Mouse (Mus musculus) gastrocnemius, postnatal 25 days (tissue): ENCODE results near the gene Actn3. TPM values are rescaled to one million over a fixed set of nuclear protein-coding genes. Genes with fewer than 3 reads are reported as not detected.
"Not testable (repeated sequence)": the region's sequence is repeated elsewhere in the genome, so short reads cannot be mapped to it uniquely, and the experiment has no call there.

Experiments
- DNase-seq: peaks from one replicate; pipeline ENCODE4 v3.0.0; 2022
- total RNA-seq, 2 experiments: library from RNA; stranded (reverse); gene quantifications; 1 replicate in 1 of 2; 2 replicates in 1 of 2; pipeline ENCODE4 v1.2.3; 2021

Gene Actn3
- total RNA-seq, 2 experiments from 2014 or later: 7,181 to 7,860 TPM

DNA sequence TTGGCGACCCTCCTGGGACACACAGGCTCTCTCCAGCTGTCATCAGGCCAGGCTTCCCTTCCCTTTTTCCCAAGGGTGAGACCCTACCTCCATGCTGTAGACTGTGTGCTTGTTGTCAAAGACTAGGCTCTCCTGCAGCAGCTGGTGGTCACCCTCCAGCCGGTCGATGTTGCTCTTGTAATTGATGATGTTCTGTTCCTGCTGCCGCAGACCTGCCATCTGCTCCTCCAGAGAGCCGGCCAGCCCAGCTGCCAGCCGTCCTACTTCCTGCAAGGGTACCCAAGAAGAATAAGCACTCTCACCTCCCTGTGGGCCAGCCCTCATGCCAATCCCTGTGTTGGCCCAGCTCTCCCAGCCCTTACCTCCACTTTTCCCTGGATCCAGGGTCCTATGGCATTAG, 14.7 kb downstream of the Actn3 start:
- no peak for DNase-seq

DNA sequence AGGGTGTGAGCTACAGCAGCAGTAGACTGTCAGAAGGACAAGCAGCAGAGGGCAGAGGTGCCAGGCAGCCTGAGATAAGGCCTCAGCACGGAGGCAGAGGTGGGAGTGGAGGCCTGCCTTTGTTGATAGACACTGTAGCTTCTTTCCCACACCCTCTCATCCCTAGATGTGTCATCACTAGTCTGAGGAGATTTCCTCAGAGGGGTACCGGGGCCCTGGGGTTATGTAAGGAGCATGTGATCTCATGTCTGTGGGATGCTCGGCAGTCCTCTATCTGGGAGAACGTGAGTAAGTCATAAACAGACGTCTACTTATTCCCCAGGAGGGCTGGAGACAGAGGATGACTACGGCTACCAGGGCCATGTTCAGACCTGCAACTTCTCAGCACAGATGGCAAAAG, 18.6 kb downstream of the Actn3 start:
- no peak for DNase-seq

DNA sequence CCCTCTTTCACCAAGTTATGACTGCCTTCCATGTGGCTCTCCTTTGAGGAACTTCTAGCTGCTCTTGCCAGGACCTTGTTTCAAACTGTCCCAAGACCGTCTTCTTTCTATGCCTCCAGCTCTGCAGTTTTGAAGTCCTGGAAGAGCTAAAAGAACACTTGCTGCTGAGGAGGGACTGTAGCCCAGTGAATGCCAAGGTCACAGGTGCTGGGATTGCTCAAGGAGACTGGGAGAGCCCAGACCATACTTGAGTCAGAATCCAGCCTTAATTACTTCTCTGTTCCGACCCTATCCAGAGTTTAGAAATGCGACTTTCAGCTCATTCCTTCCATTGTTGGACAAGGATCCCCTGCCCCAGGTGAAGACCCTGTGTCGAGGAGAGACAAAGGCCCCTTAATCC, 21.8 kb downstream of the Actn3 start:
- no peak for DNase-seq

DNA sequence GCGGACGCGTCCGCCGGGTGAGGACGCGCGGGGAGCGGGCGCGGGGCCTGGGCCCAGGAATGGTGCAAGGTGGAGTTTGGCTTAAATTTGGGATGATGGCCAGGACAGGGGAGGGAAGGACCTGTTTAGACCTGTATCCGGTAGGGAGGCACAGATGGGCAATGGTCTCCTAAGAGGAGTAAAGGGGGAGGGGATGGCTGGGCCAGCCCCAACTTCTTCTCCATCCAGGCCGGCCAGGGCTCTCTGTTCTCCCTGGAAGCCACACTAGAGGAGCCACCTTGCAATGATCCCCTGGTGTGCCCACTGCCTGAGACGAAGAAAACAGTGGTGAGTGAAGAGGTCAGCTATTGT, 22.3 kb downstream of the Actn3 start:
- no peak for DNase-seq

DNA sequence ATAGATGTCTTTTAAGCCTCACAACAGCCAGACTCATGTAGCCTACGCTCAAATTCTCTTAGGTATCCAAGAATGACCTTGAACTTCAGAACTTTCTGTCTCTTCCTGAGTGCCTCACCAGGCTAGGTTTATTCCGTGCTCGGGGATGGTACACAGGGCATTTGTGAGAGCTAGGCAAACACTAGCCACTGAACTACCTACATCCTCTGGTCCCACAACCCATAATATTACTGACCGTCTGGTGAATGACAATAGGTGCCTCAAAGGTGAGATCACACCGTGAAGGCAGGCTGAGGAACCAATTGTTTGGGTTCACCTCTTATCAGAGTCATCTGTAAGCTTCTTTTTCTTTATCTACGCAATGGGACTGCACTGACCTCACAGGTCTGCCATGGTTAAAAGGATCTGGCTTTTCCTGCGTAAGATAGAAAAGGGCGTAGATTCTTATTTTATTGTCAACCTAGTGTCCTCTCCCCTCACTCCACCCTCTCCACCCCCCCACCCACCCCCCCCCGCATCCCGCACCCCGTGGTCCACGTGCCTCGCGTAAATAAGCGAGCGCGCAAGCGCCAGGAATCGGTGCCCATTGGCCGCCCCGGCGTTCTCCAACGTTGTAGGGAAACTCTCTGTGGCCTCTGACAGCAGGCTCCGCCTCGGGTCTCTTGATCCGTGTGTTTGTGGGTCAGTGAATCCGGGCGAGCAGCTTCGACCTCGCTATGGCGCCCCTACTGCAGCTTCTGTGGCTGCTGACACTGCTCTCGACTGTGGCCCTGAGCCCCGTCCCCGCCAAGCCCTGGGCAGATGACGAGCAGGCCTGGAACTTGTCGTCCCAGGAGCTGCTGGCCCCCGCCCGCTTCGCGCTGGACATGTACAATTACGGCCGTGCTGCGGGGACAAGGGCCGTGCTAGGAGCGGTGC, 22.9 kb downstream of the Actn3 start, which contains the start of gene Ctsf:
Gene Ctsf (plus strand): TSS at position 579 of the 918 bp plus-strand sequence.
- peak; percentile 93 for DNase-seq

DNA sequence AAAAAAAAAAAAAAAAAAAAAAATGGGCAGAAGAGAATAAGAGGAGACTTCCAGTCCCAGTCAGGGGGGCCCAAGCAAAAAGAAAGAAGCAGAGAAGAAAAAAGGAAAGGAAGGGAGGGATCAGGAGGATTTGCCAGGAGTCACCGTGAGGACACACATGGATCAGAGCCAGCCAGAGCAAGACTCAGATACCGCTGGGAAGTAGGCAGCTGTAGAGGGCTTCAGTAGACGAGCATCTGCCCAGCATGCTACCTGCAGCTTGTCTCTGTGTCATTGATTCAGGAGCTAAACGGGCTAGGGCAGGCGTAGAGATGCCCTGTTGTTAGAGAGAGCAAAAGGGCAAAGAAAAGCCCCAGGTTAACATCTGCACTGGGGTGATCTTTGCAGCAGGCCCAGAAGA, 27.4 kb downstream of the Actn3 start:
- no peak for DNase-seq

DNA sequence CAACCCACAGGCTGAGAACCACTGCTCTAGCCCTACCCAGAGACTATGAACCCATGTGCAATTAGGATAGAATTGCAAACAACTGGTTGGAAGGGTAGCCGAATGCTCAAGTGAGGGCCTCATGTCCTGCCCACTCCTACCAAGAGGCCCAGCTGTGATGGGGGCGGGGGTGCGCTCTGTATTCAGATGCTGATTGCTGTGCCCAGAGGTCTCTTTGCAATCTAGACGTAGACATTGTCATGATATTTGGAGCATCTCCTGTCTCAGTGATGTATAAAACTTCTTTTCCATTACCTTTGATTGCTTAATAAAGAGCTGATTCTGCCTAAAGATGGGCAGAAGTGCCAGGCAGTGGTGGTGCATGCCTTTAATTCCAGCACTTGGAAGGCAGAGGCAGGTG, 27.9 kb downstream of the Actn3 start:
- no peak for DNase-seq

DNA sequence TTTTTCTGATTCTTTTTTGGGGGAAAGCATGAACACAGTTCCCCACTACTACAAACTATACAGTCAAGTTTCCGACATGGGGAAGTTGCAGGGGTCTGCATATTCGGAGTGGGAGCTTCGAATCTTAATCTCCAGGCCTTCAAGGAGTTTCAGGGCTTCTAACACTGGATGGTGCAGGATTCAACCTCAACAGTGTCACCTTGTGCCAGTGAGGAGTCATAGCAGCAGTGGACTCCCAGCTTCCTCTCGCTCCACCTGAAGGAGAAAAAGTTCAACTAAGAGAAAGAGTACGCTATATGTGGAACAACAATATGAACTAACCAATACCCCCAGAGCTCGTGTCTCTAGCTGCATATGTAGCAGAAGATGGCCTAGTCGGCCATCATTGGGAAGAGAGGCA, 30.2 kb downstream of the Actn3 start:
- no peak for DNase-seq

DNA sequence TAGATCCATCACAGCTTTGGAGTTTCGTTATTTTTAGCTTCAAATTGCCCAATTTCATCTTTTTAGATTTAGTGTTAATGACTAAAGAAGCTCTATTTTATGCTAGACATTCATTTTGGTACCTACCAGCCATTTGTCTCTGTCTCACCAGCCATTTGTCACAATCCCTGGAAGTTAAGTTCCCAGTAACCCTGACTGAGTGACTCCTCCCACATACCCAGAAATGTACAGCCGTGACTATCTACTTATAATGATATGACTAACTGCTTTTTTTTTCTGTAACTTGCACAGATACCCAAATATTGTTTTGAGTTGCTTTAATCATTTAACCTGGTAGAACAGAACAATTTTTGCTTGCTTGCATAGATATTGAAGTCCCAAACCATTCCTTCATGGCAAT, 31.9 kb downstream of the Actn3 start:
- no peak for DNase-seq

DNA sequence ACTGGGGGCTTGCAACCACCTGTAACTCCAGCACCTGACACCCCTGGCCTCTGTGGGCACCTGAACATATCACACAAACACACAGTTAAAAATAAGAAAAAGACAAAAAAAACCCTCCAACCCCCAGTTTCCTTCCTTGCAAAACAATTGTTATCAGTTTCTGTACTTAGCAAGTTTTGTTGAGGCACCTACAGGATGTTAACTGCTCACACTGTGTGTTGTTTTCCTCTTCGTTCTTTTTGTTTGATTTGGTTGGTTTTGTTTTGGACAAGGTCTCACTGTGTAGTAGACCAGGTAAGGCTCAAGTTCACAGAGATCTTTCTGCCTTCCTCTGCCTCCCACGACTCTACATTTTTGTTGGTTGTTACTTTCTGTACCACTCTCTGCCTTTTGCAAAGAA, 35.1 kb downstream of the Actn3 start:
- no peak for DNase-seq

DNA sequence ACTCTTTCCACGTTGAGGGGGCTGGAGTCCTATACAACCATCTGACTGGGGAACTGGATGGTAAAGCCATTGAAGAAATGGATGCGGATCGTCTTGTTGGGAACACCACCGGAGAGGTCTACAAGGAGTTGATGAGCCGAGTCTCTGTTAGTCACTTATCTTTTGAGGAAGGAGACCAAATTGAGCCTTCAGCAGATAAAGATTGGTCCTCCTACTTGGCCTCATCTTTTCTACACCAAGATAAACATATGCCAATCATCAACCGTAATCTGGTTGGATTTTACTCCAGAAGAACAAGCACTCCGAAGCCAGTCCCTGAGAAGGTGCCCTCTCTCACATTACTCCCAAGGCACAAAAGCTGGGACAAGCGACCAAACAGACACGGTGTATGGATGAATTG, 36.9 kb downstream of the Actn3 start:
- no peak for DNase-seq

DNA sequence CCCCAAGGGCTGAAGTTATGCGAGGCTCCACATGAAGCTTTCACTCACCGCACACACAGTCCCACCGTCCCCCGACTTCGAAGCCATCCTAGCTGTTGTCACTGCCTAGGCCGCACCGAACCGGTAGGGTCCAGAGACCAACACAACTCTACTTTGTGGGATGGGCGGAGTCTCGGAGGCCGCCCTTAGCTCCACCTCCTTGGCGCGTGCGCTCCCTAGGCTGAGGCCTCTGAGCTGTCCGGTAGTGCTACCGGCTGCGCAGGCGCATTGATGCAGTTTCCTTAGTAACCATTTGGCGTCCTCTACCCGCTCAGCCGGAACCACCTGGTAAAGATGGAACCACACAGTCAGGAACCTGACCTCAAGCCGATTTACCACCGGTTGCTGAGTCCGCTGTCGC, 38.6 kb downstream of the Actn3 start, which contains the start of the genes Ccs and Ccdc87:
Gene Ccs (minus strand): TSS at position 184 of the 400 bp plus-strand sequence.
Gene Ccdc87 (plus strand): TSS at position 218 of the 400 bp plus-strand sequence.
- DNase-seq: peak; percentile 96

DNA sequence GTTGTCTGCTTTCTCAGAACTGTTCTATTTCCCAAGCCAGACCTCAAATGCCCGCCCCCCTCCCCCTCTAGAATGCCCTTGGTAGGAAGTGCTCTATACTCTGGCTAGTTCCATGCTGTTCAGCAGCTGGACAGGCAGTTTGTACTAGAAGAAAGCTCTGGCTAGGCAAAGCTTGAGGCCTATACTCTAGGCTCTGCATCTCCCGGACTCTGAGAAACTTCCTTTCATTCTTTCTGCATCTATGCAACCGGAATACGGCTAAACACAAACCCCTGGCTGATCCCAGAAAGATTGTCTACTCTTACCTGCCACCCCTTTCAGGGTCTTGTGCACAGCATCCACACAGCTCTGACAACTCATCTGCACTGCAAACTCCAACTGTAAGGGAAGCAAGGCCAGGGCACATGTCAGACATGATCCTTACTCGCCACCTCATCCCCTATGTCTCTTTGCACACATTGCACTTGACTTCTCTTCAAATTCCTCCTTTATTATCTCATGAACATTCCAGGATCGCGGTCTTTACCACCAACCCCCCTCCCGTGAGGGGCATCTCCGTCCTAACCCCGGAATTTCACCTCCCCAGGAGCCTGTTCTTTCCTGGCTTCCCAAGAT, 39.1 kb downstream of the Actn3 start:
- no peak for DNase-seq

DNA sequence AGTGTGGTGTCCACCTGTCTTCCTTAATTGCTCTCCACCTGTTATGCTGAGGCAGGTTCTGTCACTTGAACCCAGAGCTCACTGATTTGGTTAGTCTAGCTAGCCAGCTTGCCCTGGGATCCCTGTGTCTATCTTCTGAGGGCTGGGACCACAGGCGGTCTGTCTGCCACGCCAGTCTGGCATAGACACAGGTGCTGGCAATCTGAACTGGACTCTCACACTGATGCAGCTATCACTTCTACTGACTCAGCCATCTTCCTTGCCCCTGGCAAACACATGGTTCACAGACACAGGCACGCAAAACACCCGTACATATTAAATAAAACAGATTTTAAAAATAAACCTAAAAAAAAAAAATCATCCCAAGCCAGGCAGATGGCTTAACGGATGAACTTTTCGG, 40.7 kb downstream of the Actn3 start:
- DNase-seq: no peak

DNA sequence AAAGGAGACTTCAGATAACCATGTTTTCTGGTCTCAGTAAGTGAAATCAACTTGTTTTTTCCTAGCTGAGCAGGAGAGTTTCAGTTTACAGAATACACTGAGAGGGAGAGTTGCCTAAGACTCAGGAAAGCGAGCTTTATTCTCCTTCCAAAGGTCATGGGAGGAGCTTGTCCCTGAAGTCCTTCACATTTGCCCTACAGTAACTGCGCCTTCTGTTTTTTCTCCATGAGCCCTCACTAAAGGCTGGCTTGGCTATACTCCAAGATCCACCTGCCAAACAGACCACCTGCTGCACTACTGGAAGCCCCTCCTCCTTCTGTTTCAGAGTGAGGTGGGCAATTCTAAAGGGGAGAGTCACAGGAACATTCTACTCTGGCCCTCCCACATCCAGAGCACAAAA, 41.6 kb downstream of the Actn3 start:
- no peak for DNase-seq

DNA sequence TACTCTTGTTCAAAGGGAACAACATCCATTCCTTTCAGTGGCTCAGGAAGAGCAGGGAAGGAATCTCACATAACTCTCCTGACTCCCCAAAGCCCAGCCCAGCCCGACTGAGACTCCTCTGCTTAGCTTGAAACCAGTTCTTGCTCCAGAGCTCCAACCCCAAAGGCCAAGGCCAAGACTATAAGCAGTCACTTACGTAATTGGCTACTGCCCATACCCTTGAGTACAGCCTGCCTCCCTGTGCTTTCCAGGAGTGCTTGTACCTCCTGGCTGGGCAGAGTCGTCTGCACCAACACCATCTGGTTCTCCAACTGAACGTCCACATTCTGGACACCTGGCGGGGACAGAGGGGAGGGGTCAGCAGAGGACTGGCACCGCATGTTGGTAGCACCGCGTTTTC, 43.7 kb downstream of the Actn3 start:
- DNase-seq: no peak

DNA sequence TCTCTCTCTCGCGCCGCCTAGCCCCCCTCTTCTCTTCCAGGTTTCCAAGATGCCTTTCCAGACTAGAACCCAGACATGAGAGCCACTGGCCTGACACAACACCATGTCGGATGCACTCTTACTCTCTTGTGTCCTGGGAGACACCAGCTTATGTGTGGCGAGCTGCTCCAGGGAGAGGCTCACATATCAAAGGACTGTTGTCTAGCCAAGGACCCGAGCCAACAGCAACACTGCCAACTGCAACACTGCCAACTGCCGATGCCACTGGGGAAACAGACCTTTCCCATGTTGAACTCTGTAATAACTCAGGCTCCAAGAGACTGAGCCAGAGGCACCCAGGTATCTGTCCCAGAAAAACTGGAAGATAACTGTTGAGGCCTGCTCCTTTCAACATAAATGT, 48.6 kb downstream of the Actn3 start:
- DNase-seq: peak; percentile 81

DNA sequence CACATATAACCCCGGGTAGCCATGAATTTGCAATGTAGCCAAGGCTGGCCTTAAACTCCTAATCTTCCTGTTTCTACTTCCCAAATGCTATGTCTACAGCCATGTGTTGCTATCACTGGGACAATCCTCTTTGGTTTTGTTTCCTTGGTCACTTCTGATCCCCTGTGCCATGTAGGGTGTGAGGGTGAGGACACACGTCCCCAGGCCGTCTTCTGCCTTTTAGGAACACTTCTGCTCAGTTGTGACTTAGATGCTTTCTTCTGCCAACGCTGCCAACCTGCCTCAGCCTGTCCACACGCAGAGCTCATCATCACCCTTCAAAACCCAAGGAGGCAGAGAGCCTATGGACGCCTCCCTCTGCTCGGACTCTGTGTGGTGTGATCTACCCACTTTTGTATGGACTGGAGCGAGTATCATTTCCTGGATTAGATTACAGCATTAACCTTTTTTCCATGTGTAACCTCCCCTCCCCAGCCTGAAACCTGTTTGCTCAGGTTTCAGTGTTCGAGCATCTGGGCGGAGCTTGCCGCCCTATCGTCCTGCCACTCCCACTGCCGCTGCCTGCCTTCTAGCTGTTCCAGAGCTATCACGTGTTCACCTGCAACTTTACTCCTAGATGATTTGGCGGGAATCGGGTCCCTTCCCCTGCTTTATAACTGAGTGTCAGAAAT, 49.1 kb downstream of the Actn3 start:
- peak; percentile 10 for DNase-seq

DNA sequence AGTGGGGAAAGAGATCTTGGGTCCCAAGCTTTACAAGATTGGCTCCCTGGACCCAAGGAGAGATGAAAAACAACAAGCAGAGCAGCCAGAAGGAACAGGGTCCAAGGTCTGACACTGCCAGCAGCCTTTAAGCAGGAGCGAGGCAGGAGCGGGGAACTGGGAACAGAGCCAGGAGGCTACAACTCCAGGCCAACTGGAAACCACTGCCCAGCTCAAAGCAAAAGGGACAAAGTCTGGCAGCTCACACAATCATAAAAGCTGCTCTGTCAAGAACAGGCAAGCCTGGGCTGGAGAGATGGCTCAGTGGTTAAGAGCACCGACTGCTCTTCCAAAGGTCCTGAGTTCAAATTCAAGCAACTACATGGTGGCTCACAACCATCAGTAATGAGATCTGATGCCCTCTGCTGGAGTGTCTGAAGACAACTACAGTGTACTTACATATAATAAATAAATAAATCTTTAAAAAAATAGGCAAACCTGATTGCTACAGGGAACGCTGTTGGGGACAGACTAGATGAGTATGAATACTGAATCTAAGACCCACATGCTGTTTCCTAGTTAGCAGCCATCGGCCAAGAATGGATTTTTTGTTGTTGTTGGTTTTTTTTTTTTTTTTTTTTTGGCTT, 56.9 kb downstream of the Actn3 start:
- peak; percentile 88 for DNase-seq

DNA sequence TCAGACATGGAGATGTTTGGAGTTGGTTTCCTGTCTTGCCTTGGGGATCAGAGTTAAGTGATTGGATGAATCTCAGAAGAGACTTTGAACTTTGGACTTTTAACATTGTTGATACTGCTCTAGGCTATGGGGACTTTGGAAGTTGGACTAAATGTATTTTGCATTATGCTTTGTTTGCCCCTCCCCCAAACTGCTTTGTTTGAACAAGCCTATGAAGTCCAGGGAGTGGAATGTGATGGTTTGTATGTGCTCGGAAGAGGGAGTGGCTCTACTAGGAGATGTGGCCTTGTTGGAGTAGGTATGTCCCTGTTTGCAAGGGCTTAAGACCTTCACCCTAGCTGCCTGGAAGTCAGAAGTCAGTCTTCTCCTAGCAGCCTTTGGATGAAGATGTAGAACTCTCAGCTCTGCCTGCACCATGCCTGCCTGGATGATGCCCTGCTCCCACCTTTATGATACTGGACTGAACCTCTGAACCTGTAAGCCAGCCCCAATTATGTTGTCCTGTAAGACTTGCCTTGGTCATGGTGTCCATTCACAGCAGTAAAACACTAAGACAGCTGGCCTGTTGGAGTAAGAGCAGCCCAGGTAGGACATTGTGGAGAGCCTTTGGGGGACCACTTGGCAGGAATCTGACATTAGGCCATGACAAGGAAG, 60.4 kb downstream of the Actn3 start:
- no peak for DNase-seq

DNA sequence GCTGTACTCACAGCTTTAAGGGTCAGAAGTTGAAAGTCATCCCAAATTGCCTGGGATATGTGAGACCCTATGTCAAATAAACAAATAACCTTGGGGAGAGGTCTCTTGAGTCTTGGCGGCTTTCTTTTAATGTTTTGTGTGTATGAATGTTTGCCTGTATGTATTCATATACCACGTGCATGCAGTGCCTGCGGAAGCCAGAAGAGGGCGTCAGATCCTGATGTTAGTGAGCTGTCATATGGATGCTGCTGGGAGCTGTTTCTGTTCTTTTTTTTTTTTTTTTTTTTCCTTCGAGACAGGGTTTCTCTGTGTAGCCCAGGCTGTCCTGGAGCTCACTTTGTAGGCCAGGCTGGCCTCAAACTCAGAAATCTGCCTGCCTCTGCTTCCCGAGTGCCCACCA, 64.7 kb downstream of the Actn3 start:
- no peak for DNase-seq

DNA sequence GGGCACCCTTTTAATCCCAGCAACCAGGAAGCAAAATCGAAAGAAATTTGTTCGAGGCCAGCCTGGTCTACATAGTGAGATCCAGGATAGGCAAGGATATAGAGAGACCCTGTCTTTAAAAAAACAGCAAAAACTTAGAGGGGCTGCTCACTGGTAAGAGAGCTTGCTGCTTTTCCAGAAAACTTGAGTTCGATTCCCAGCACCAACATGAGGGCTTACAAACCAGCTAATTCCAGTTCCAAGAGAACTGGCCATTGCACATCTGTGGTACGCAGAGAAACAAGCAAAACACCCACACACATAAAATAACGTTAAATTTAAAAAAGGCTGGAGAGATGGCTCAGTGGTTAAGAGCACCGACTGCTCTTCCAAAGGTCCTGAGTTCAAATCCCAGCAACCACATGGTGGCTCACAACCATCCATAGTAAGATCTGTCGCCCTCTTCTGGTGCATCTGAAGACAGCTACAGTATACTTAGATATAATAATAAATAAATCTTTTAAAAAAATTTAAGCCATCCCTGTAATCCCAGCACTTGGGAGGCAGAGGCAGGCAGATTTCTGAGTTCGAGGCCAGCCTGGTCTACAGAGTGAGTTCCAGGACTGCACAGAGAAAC, 65.3 kb downstream of the Actn3 start:
- DNase-seq: not testable (repeated sequence)
